Mouse (Mus musculus): ENCODE measurements at regions not wholly inside any gene's neighbourhood (a gene's known extent, or its start where the extent isn't known, plus 50 kb on each side); places are given as distances from the start of the nearest gene placed in this dataset.

DNA sequence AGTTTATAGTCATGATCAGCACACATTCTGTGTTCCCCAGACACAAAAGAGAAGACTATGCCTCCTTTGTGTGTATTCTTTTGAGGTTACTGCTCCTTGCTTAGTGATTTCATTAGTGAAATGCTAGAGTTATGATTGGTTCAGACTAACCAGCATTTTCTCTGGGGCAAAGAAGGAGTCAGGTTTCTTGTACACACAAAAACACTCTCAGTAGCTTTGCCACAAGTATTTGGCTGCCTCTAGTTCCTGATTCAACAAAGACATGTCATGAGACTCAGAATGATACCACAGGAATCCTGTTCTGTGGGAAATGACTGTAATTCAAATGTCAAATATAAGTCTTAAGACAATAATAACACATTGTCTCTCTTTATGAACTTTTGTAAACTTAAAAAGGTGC is 86.9 kb downstream of the Alx1 start:
- intact Hi-C loops (cut with DNase I): no loop called here

DNA sequence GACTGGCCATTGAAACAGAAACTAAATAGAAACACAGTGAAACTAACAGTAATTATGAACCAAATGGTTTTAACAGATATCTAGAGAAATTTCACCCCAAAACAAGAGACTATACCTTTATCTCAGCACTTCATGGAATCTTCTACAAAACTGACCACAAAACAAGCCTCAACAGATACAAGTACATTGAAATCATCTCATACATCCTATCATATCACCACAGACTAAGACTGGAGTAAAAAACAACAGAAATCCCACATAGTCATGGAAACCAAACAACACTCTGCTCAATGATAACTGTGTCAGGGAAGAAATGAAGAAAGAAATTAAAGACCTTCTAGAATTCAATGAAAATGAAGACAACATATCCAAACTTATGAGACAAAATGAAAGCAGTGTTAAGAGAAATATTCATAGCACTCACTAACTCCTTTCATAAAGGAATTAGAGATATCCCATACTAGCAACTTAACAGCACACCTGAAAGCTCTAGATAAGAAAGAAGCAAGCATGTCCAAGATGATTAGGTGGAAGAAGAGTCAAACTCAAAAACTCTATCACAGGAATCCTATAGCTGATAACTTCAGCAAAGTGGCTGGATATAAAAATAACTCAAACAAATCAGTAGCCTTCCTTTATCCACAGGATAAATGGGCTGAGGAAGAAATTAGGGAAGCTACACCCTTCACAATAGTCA is 89.0 kb downstream of the Alx1 start:
- intact Hi-C loops (cut with DNase I): no loop called here

DNA sequence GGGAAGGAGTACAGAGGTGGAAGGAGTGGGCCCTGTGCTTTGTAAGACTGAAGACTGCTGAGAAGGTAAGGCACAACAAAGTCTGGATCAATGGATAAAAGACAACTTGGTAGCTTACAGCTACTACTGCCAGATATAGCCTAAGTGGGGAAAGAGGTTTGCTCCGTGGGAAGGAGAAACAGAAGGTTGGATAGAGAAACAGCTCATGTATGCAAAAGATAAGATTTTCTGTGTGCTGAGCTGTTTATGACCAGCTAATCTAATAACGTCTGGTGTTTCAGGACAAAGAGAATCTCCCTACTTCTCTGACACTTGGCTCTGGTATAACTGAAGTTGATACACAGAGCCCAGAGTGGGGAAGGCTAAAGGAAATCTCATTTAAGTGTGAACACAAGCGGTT is 98.6 kb downstream of the Alx1 start:
- intact Hi-C loops (cut with DNase I): no loop called here

DNA sequence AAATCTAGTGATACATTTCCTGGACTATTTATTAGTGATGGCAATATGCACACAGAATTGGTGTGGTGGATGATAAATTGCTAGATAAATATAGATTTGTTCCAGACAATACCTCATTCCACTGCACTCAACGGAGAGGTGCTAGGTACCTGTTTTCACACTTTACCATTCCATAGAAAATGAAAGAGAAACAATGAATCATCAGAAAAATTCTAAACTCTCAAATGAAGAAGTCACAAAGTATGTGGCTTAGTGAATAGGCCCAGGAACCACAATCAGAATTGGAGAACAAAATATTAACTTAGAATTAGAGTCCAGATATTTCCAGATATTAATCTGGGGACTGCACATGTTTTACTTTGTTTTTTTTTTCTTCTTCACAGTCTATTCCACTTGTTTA is 101.4 kb downstream of the Alx1 start:
- intact Hi-C loops (cut with DNase I): no loop called here

DNA sequence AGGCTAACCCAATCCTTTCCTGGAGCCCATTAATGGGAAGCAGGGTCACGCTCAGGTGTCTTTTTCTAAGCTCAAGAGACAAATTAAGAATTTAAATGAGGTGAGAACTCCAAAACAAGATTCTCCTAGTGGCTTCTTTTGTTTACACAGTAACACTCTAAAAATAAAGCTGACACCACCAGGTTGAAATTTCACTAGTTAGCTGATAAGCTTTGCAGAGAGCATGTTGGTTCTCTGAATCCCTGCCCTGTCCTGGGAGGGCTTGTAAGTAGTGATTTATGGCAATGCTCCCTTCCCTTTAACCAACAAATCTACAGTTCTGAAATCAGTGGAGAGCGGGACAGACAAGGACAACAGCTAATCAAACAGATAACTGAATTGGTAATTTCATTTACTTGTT is 132.6 kb downstream of the Alx1 start:
- intact Hi-C loops (cut with DNase I): no loop called here

DNA sequence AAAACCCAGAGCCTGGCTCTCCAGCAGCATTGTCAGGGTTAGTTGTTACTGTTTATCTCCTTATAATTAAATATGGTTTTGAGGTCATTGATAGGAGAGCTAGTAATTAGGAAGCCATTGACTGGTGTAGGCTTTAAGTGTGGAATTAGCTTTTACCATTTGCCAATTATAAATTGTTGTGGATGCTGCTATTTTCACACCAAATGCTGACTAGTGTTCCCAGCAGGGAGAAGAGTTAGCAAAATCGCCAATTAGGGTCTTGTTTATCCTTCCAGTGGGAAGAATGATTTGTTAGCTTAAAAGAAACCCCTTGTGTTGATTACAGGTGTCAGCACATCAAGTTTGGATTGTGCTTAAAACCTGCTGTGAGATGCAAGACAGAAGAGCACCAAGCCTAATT is 134.1 kb downstream of the Alx1 start:
- intact Hi-C loops (cut with DNase I): no loop called here

DNA sequence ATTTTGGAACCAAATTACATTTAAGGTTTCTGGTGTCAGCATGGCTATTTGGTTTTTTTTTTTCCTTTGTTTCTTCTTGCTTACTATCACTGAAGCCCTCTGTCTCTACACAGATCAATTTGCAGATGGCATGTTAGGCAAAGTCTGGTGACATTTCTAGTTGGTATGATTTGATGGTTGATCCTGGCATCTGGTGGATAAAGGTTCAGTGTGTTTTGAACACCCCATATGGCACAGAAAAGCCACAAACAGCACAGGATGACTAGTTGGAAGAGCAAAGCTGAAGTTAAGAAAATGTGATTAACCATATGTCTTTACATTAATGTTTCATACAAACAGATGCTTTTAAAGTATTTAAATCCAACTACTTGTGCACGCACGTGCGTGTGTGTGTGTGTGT is 137.6 kb downstream of the Alx1 start:
- intact Hi-C loops (cut with DNase I): no loop called here

DNA sequence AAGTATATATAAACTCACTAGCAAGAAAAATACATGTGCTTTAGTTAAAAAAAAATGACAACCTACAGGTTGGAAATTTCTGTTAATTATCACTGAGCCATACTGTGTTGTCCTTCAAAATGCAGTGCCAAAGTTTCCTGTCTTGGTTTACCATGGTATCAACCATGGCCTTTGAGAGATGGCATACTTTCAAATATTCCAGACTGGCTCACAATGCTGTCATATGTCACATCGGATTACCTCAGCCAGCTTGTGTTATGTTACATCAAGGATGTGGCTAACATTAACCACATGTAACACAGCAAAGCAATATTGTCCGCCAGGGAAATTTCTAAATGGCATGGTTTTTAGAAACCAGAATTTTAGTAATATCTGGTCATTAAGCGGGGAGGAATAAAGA is 140.3 kb downstream of the Alx1 start:
- intact Hi-C loops (cut with DNase I): no loop called here

DNA sequence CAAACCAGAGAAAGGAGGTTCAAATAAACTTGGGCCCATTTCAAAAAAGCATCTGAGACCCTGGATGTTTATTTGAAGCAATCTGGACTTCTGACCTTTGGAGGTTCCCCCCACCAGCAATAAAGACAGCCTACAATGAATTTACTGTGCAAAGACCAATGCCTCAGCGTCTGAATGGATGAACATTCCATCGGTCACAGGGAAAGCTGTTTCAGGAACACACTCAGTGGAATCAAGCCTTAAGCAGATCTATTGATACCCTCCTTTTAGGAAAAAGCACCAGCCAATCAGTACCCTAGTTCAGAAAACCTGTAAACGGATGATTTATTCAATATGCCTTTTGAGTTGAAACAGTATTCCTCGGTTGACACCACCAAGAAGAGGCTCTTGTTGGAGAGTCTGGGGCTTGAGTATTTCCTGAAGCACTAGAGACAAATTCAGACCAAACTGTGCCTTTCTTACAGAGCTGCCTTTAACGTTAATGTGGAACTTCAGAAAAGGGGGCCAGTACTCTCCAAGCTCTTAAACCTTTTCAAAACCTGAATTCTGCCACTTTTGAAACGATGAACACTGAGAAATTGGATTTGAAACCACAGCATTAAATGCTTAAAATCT is 148.1 kb downstream of the Alx1 start:
- intact Hi-C loops (cut with DNase I): no loop called here

DNA sequence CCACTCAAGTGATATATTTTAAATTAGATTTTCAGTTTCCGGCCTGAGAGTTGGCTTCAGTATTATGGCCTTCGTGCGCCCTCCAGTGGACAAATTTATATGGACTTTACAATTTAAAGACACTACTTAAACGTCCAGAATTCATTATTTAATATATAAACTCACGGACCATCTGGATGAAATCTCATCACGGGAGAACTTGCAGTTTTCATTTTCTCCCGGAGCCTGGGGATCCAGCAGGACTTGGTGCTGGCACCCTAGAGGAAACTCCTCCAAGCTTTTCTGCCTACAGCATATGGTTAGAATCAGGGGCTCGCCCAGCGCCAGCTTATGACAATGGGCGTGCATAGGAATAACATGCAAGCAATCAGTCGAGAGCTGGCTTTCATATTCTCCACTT is 152.0 kb downstream of the Alx1 start:
- intact Hi-C loops (cut with DNase I): loop anchor here (5.0 kb wide), 1 partner anchor 431 kb away; no protein-coding TSS in a partner anchor

DNA sequence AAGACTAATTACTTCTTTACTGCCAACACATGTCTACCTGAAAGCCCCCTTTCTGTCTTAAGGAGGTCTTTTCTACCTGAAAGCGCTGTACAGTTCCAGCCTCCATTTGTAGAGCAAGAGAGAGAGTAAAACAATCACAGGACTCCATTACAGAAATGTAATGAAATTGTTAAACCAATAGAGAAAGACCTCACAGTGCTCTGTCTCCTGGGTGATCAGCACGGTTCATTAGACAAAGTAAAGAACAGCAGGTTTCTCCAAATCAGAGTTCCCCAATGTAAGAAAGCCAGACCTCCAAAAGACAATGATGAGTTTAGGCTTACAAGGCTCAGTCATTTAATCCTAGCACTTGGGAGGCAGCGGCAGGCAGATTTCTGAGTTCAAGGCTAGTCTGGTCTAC is 153.1 kb downstream of the Alx1 start:
- intact Hi-C loops (cut with DNase I): loop anchor here (5.0 kb wide), 1 partner anchor 430 kb away; no protein-coding TSS in a partner anchor

DNA sequence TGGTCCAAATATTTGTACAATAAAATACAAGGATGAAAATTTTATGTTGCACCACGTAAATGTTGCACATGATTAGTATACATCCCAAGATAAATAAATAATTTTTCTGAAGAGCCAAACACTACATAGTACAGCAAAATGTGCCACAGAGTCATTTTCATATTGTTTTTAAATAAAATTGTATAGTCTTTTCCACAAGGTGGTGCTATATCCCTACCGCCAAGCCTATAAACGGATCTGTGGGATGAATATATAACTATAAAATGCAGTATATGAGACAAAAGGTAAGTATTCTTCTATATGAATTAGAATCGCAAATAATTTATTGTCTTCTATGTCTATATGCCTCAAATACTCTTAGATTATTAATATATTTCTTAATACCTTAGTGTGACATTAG is 163.1 kb downstream of the Alx1 start:
- intact Hi-C loops (cut with DNase I): loop anchor here (5.0 kb wide), 3 partner anchors 275 to 330 kb away; no protein-coding TSS in a partner anchor

DNA sequence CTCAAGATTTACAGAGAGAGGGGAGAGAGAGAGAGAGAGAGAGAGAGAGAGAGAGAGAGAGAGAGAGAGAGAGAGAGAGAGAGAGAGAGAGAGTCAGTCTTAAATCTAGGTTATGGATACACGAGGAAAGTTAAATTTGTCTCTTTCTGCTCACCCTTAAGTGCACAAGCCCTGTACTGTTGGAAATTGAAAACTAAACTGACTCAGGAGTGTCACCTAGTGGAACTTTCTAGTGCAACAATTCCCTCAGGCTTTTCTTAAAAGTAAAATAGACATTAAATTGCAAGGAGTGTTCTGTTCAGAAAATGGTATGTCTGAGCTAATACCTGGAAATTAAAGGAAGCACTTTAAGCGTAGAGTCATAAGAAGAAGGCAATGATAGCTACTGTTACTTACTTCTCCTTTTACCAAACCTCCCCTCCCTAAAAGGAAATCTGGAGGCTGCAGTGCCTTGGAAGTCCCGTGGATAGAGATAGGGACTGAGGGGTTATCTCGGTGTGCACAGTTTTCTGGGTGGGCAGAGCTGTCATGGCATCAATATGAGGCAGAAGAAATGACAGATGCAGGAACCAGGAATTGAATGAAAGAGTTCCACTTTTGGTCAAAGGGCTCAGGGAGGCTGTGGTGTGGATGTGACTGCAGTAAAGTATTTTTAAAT is 193.3 kb downstream of the Alx1 start:
- intact Hi-C loops (cut with DNase I): no loop called here

DNA sequence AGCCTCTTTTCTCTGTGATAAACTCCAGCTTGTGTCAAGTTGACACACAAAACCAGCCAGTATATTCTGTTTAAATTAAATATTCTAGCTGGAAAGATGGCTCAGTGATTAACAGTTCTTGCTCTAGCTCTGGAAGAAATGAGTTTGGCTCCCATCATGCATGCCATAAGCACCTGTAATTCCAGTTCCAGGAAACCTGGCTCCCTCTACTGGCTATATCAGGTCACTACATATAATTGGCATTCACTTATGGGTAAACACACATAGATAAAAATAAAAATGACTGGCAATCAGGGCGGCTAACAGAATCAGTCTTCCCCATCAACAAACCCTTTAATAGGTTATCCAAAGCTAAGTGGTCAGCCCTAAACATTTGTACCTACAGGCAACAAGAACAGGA is 194.2 kb downstream of the Alx1 start:
- intact Hi-C loops (cut with DNase I): no loop called here

DNA sequence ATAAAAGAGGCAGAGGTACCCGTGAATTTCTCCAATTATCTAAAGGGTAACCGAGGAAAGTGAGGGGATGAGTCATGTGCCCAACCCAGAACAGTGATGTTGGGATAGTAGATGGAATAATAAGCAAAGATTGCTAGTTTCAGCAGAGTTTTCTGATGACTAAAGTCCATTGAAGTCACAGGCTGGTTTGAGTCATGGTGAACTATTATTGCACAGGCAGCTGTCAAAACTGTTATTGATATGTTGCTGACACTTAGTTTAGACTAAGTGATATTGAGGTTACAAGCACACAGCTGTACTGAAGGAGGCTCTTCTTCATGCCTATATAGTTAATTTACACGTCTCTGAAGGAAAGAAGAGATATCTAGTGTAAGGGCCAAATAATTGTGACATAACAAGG is 200.4 kb downstream of the Alx1 start:
- intact Hi-C loops (cut with DNase I): loop anchor here (5.0 kb wide), 1 partner anchor 377 kb away; no protein-coding TSS in a partner anchor

DNA sequence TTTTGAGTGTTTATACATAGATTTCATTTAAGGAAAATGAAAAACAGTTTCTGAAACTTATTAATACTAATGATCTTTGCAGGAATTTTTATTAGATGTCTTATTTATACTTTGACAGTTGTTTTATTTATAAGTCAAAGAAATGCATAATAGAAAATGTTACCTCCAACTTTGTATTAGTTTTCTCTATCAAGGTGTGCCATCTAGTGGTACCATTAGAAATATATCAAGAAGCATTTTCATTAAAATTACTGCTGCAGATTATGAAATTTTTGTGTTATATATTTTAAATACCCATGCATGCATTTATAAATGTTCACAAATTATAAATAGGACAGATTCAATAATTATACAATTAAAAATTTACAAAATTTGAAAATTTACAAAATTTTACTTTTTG is 206.6 kb downstream of the Alx1 start:
- intact Hi-C loops (cut with DNase I): loop anchor here (2.0 kb wide), 1 partner anchor 325 kb away; no protein-coding TSS in a partner anchor

DNA sequence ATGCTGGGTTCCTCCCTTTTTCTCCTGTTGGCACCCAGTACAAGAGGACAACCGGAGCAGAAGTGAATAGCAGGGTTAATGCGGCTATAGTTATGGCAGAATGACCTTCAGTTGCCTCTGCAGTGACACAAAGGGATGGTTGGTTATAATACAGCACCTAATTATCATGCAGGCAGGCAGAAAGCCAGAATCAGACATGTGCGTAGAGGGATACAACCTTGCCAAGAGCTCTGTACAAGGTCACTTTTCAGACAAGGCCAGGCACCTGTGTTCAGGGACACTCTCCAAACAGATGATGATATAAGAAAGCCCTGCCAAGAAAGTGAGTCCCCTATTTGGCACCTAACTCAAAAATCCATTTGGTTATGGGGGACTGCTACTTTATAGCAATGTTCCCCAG is 228.6 kb downstream of the Alx1 start:
- intact Hi-C loops (cut with DNase I): no loop called here

DNA sequence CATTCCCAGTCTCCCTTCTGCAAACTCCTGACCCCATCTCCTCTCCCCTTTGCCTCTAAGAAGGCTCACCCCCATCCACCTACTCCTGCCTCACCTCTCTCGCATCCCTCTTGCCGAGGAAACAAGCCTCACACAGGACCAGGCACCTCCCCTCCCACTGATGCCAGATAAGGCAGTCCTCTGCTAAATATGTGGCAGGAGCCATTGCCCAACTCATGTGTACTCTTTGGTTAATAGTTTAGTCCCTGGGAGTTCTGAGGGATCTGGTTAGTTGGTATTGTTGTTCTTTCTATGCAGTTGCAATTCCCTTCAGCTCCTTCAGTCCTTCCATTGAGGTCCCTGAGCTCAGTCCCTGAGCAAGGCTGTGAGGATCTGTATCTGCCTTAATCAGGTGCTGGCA is 250.8 kb downstream of the Alx1 start:
- intact Hi-C loops (cut with DNase I): no loop called here

DNA sequence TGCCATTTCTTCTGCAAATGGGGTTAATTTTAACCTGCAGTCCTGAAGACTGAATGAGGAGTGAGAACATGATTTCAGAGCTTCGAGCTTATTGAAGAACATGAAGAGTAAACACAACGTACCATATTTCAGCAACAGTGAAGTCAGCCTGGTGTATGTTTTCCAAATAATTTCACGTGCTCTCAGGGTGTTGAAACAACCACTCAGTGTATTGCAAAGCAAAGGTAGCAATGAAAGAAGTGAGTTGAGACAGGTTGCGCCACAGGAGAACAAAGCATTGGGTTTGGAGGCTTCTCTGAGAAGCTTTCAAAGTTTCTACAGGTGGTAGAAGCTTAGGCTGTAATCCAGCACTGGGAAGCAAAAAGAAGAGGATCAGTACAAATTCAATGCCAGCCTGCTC is 251.7 kb downstream of the Rassf9 start:
- intact Hi-C loops (cut with DNase I): no loop called here

DNA sequence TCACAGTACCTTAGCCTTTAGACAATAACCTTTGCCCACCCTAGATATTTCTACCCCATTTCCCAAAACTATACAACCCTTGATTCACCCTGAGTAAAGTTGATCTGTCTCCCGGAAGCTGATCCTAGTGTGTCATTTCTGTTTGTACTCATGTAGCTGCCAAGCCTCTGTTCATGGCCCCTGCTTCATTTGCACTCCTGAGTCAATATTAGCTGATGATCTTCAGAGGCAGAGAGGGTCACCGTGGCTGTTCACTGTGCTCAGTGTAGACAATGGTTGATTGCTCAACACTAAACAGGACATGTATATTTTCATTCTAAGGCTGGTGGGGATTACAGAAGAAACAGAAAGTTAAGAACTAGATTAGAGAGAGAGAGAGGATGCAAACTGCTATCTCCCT is 250.4 kb downstream of the Rassf9 start:
- intact Hi-C loops (cut with DNase I): no loop called here

DNA sequence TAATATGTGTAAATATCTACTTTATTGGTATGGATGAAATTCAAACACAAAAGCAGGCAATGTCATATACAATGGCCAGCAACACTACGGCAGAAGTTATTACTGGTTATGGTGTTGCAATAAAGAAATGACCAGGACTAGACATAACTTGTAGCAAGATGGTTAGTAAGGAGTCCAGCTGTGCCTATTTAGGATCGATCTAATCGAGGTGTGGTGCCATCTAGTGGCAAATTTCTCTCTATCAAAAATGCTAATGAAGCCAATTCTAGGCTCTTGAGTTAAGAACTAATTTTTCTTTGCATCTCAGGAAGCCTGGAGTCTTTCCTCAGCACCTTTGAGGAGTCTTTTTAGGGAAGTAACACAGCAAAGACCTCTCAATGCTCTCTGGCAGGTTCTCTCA is 223.2 kb downstream of the Rassf9 start:
- intact Hi-C loops (cut with DNase I): loop anchor here (5.0 kb wide), 1 partner anchor 283 kb away; no protein-coding TSS in a partner anchor

DNA sequence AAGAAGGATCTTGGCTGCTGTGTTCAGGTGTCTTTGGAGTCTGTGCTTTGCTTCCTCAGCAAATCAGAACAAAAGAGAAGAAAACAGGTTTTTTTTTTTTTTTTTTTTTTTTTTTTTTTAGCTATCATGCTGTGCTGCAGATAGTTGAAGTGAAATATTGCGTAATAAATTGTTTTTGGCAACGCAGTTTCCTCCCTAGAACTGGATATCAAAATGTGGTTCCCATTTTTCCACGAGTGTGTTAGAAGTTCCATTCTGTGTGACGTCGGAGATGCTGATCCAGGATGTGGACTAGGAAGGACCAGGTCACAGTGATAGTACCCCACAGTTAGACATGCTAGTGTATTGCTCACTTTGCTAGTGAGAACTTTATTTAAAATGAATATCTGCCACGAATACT is 220.4 kb downstream of the Rassf9 start:
- intact Hi-C loops (cut with DNase I): no loop called here

DNA sequence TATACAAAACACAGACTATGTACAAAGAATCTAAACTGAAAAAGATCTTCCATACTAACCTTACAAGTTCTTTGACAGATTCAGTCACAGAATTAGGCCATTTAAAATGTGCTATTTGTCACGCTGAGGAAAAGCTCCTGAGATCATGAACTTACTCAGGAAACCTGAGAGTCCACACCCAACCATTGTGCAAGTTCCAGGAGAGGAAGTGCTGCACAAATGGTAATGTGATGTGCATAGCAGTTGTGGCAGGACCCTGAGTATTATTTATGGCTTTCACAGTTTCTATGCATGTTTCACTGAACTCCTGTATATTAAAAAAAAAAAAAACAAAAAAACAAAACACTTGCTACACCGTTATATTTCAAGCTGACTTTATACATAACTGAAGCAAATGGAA is 200.2 kb downstream of the Rassf9 start:
- intact Hi-C loops (cut with DNase I): no loop called here

All from adrenal gland (tissue).